Mouse (Mus musculus): ENCODE results near the gene Fgd6. TPM values are rescaled to one million over a fixed set of nuclear protein-coding genes. Genes with fewer than 3 reads are reported as not detected.

Fgd6 gene
- polyA plus RNA-seq, 1 experiment from 2014 or later: 3.5 TPM

- no peak overlapping the region for H3K27ac ChIP-seq
These were observed 115.7 kb downstream of the Fgd6 start for GRCm38 (mm10) chr10:94151488-94151887.

GRCm38 (mm10) chr10:94153841-94154240 is 118.0 kb downstream of the Fgd6 start:
- Histone ChIP-seq H3K27me3 (replicated peaks) (no peaks in the 10 kb centered on the region), H3K9ac (no peak overlapping the region), H3K27ac (no peak overlapping the region), H3K36me3 (peaks cover 27% of the 10 kb centered on the region), H3K4me2 (no peak overlapping the region), H3K9me3 (replicated peaks) (no peaks in the 10 kb centered on the region), H3K4me3 (no peak overlapping the region), H3K4me1 (peaks cover 18% of the 10 kb centered on the region)
- no peak for ATAC-seq

More at GRCm38 (mm10) chr10:94151488-94151887, 115.7 kb downstream of the Fgd6 start:
- no peak for ATAC-seq
- WGBS (ENCODE audit: insufficient replicate concordance): 72% methylated on average over 4 of the region's 4 CpGs
- peaks cover 35% of the 10 kb centered on the region for H3K4me1 ChIP-seq
- no peak overlapping the region for H3K4me3 ChIP-seq
- no peak overlapping the region for H3K4me2 ChIP-seq
- H3K36me3 ChIP-seq: peaks cover 10% of the 10 kb centered on the region; the same call in 1 of the 2 replicates
- H3K9me3 ChIP-seq (replicated peaks): no peaks in the 10 kb centered on the region
- no peak overlapping the region for H3K9ac ChIP-seq
- H3K27me3 ChIP-seq (replicated peaks): no peaks in the 10 kb centered on the region

DNA sequence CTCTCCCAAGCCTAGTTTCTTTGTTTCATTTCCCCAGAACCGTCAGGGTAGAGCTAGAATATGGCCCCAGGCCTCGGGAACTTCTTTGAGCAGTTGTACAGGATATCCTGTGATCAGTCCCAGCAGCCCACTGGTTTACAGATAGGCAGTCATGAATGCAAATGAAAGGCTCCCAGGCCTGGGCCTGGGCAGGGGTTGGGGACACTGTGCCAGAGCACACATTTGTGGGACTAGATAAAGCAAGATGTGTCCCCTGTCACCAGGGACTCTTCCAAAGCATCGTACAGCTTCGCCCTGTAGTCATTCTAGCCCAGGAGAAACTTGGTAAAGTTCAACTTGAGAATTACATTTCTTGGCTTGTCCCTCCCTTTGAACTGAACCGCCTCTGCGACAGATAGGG is 123.2 kb downstream of the Fgd6 start:
- H3K27ac ChIP-seq: no peak overlapping the region
- H3K36me3 ChIP-seq: peaks cover 61% of the 10 kb centered on the region
- no peaks in the 10 kb centered on the region for H3K9me3 ChIP-seq (replicated peaks)
- H3K4me3 ChIP-seq: no peak overlapping the region
- WGBS (ENCODE audit: insufficient replicate concordance): 63% methylated on average over 6 of the region's 6 CpGs
- ATAC-seq: no peak
- no peak overlapping the region for H3K4me2 ChIP-seq
- no peak overlapping the region for H3K9ac ChIP-seq
- H3K27me3 ChIP-seq (replicated peaks): no peaks in the 10 kb centered on the region
- no peaks in the 10 kb centered on the region for H3K4me1 ChIP-seq

DNA sequence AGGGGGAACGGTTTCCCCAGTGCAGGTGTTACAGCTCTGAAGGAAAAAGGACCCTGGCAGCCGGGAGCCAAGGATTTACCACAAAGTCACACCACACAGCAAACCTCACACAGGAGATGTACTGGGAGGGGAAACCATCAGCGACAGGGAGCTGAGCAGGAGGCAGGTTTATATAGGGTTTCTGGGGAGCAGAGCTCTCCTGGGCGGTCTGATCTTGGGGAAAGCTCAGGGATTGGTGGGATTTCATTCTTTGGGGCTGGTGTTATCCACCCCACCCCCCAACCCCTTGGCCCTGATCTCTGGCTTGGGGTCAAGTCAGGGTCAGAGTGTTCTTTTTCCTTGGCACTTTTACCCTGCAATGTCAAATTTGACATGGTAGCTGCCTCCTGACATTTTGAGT is 123.6 kb downstream of the Fgd6 start:
- Histone ChIP-seq H3K4me3 (no peak overlapping the region), H3K9me3 (replicated peaks) (no peaks in the 10 kb centered on the region), H3K36me3 (peaks cover 66% of the 10 kb centered on the region), H3K27me3 (replicated peaks) (no peaks in the 10 kb centered on the region), H3K9ac (no peak overlapping the region), H3K4me2 (no peak overlapping the region), H3K27ac (no peak overlapping the region), H3K4me1 (0 out of 2 replicates have a peak, but pooled peaks cover 4% of the 10 kb centered on the region)
- 76% methylated on average over 4 of the region's 4 CpGs for WGBS (ENCODE audit: insufficient replicate concordance)
- no peak for ATAC-seq

DNA sequence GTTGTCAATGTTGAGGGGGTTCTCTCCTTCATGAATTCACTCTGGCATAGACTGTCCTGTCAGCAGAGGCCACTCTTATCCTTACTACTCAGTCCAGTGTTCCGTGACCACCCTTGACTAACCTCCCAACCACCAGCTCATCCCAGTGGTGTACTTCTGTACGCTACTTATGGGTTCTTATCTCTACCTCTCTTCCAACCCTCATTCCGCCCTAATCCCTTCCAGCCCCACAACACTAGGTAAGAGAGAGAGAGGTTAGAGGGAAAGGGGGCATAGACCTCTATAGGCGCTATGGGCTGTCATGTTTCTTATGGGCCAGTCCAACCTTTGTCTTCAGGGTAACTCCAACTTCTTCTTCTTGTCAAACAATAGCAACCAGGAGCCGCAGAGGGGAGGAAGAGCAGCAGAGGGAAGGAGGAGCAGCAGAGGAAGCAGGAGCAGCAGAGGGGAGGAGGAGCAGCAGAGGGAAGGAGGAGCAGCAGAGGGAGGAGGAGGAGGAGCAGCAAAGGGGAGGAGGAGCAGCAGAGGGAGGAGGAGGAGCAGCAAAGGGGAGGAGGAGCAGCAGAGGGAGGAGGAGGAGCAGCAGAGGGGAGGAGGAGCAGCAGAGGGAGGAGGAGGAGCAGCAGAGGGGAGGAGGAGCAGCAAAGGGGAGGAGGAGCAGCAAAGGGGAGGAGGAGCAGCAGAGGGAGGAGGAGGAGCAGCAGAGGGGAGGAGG is 125.4 kb downstream of the Fgd6 start:
- Histone ChIP-seq H3K36me3 (peaks cover 66% of the 10 kb centered on the region), H3K4me2 (no peak overlapping the region), H3K27me3 (replicated peaks) (no peaks in the 10 kb centered on the region), H3K9me3 (replicated peaks) (no peaks in the 10 kb centered on the region), H3K27ac (no peak overlapping the region), H3K4me1 (0 out of 2 replicates have a peak, but pooled peaks cover 4% of the 10 kb centered on the region), H3K9ac (no peak overlapping the region), H3K4me3 (no peak overlapping the region)
- no peak for ATAC-seq
- 74% methylated on average over 5 of the region's 5 CpGs for WGBS (ENCODE audit: insufficient replicate concordance)

GRCm38 (mm10) chr10:94162031-94162430 is 126.2 kb downstream of the Fgd6 start:
- Histone ChIP-seq H3K9me3 (replicated peaks) (no peaks in the 10 kb centered on the region), H3K4me3 (no peak overlapping the region), H3K27ac (no peak overlapping the region), H3K9ac (no peak overlapping the region), H3K4me2 (no peak overlapping the region), H3K4me1 (0 out of 2 replicates have a peak, but pooled peaks cover 4% of the 10 kb centered on the region), H3K36me3 (peaks cover 67% of the 10 kb centered on the region), H3K27me3 (replicated peaks) (no peaks in the 10 kb centered on the region)
- 80% methylated on average over 7 of the region's 7 CpGs for WGBS (ENCODE audit: insufficient replicate concordance)
- ATAC-seq: no peak

GRCm38 (mm10) chr10:94164104-94164845 is 128.5 kb downstream of the Fgd6 start:
- Histone ChIP-seq H3K27me3 (replicated peaks) (no peaks in the 10 kb centered on the region), H3K9me3 (replicated peaks) (no peaks in the 10 kb centered on the region), H3K27ac (no peak overlapping the region), H3K36me3 (peaks cover 70% of the 10 kb centered on the region), H3K4me3 (no peak overlapping the region), H3K9ac (no peak overlapping the region), H3K4me1 (0 out of 2 replicates have a peak, but pooled peaks cover 4% of the 10 kb centered on the region), H3K4me2 (no peak overlapping the region)
- ATAC-seq: no peak
- WGBS (ENCODE audit: insufficient replicate concordance): 49% methylated on average over 5 of the region's 5 CpGs

GRCm38 (mm10) chr10:94165426-94165825 is 129.6 kb downstream of the Fgd6 start:
- Histone ChIP-seq H3K4me3 (no peak overlapping the region), H3K9ac (no peak overlapping the region), H3K27me3 (replicated peaks) (no peaks in the 10 kb centered on the region), H3K4me1 (0 out of 2 replicates have a peak, but pooled peaks cover 4% of the 10 kb centered on the region), H3K27ac (no peak overlapping the region), H3K9me3 (replicated peaks) (no peaks in the 10 kb centered on the region), H3K36me3 (peaks cover 72% of the 10 kb centered on the region), H3K4me2 (no peak overlapping the region)
- 73% methylated on average over 16 of the region's 16 CpGs for WGBS (ENCODE audit: insufficient replicate concordance)
- ATAC-seq: no peak

DNA sequence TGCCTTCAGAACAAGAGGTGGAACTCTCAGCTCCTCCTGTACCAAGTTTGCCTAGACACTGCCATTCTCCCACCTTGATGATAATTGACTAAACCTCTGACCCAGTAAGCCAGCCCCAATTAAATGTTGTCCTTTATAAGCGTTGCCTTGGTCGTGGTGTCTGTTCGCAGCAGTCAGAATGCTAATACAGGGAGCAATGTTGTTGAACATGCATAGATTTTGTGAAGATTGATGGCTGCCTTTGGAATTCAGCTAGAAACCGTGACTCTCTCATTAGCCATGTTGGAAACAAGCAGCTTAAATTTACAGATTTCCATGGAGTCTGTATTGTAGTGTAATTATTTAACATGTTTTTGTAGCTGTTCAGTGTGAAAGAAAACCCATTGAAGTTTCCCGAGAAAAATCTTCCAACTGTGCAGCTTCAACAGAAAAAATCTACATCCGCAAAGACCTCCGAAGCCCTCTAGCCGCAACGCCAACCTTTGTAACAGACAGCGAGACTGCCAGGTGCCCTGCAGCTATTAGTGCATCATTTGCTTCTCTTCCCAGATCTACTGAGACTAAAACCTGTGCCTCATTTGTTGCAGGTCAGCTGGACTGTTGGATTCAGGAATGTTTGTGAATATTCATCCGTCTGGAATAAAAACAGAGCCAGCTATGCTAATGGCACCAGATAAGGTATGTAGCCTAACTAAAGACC is 131.4 kb downstream of the Fgd6 start:
- 87% methylated on average over 11 of the region's 11 CpGs for WGBS (ENCODE audit: insufficient replicate concordance)
- Histone ChIP-seq H3K36me3 (peaks cover 79% of the 10 kb centered on the region), H3K4me1 (0 out of 2 replicates have a peak, but pooled peaks cover 4% of the 10 kb centered on the region), H3K9me3 (replicated peaks) (no peaks in the 10 kb centered on the region), H3K9ac (no peak overlapping the region), H3K4me3 (no peak overlapping the region), H3K27ac (no peak overlapping the region), H3K27me3 (replicated peaks) (no peaks in the 10 kb centered on the region), H3K4me2 (no peak overlapping the region)
- no peak for ATAC-seq

DNA sequence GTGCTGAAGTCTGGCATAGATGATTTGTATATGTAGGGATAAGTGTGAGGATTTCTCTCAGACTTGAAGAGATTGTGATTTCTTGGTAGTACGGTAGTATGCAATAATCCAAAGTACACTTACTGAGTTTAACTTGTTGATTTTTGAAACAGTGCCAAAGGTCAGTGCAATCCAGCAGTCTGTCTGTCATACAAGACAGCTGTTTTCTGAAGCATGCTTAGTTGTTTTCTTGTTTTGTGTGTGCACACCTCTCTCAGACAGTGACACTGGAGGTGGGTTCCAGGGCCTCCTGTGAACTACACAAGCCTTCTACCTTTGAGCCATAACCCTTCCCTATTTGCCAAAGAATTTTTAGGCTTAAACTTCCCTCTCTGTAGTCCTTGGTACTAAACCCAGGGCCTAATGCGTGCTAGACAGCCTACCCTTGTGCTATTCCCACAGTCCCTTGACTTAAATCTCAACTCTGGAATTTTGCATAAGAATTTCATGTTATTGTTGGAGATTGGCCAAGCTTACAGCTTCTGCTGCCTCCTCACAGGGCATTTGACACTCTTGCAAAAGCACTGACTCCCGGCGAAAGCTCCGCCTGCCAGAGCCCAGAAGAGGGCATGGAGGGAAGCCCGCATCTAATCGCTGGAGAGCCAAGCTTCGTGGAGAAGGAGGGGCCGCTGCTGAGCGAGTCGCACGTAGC is 135.8 kb downstream of the Fgd6 start:
- H3K27me3 ChIP-seq (replicated peaks): no peaks in the 10 kb centered on the region
- no peak overlapping the region for H3K9ac ChIP-seq
- 0 out of 2 replicates have a peak, but pooled peaks cover 3% of the 10 kb centered on the region for H3K4me1 ChIP-seq
- H3K9me3 ChIP-seq (replicated peaks): no peaks in the 10 kb centered on the region
- H3K36me3 ChIP-seq: peaks cover 86% of the 10 kb centered on the region
- no peak overlapping the region for H3K4me3 ChIP-seq
- 82% methylated on average over 12 of the region's 12 CpGs for WGBS (ENCODE audit: insufficient replicate concordance)
- no peak overlapping the region for H3K27ac ChIP-seq
- H3K4me2 ChIP-seq: no peak overlapping the region
- ATAC-seq: no peak

DNA sequence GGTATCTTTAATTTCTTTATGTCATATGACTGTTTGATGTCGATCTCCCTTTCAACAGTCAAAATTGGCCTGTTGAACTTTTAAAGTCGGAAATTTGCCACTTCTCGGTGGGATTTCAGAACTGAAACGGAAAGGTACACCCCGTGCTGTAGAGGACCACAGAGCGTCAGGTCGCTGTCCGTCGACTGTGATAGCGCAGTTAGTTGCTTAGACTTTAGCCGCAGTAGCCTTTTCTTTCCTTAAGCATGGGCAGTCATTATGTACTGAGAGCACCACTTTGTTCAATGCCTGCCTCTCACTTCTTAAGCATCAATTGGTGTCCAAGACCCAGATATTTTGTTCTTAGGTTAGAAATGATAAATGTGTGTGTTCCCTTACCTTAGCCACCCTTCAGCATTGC is 136.3 kb downstream of the Fgd6 start:
- Histone ChIP-seq H3K36me3 (peaks cover 81% of the 10 kb centered on the region), H3K27me3 (replicated peaks) (no peaks in the 10 kb centered on the region), H3K9me3 (replicated peaks) (no peaks in the 10 kb centered on the region), H3K4me3 (no peak overlapping the region), H3K4me1 (0 out of 2 replicates have a peak, but pooled peaks cover 3% of the 10 kb centered on the region), H3K9ac (no peak overlapping the region), H3K27ac (no peak overlapping the region), H3K4me2 (no peak overlapping the region)
- WGBS (ENCODE audit: insufficient replicate concordance): 80% methylated on average over 11 of the region's 11 CpGs
- ATAC-seq: no peak
